In genomic region chr17:40879528-40879923, GRCm38 (mm10) we compare ENCODE assay signal across 9 mouse cellular contexts. TPM values are rescaled to one million over a fixed set of nuclear protein-coding genes. Genes with fewer than 3 reads are reported as not detected.
DNase-seq lines count a peak whose midpoint lies in the region; ATAC-seq and TF ChIP-seq lines count a peak whose summit lies in the region.
"Had no signal": no experiment of that assay in that cellular context is flagged by ENCODE, and none has a peak within 500 bp of the region (broad histone marks: within the 10 kb centered on the region; RNA-seq: fewer than 3 reads in every experiment).

No protein-coding gene starts in this region.

- no peak for DNase-seq in heart, adult 11 months
- no peak for DNase-seq in ES-E14 (ENCODE audit: low read depth, low spot score)
- DNase-seq in hindbrain, embryonic 11.5 days (ENCODE audit: low spot score), result no peak
- no peak for DNase-seq in left cerebral cortex, postnatal 14 days (ENCODE audit: low spot score in 2 of 2)
- DNase-seq in left cerebral cortex, adult 18-20 months (ENCODE audit: low spot score in 2 of 2), result no peak

- WGBS in heart, embryonic 12.5 days, result 3% methylated on average over 6 of the region's 6 CpGs
- 6% methylated on average over 6 of the region's 6 CpGs for WGBS in hindbrain, embryonic 11.5 days

- H3K36me3 ChIP-seq in heart, embryonic 12.5 days, result 0 out of 2 replicates have a peak, but pooled peaks cover 3% of the 10 kb centered on the region
- no peaks in the 10 kb centered on the region for H3K36me3 ChIP-seq in ES-E14 (ENCODE audit: control insufficient read depth, insufficient read depth, low read length, poor library complexity, severe bottlenecking)
- H3K36me3 ChIP-seq in hindbrain, embryonic 11.5 days (ENCODE audit: control insufficient read depth, insufficient read depth, low read length), result no peaks in the 10 kb centered on the region

- H3K27me3 ChIP-seq in heart, embryonic 12.5 days (replicated peaks), result no peaks in the 10 kb centered on the region
- H3K27me3 ChIP-seq in hindbrain, embryonic 11.5 days (ENCODE audit: control insufficient read depth, insufficient read depth, low read length), result no peaks in the 10 kb centered on the region

- peak overlapping the region; percentile 69 for H3K4me3 ChIP-seq in heart, embryonic 12.5 days
- peak overlapping the region; percentile 70 to 78 for H3K4me3 ChIP-seq in ES-E14 (ENCODE audit: insufficient read depth in 1 of 2, low read depth in 1 of 2, low read length in 2 of 2, poor library complexity in 1 of 2, severe bottlenecking in 1 of 2)
- H3K4me3 ChIP-seq in hindbrain, embryonic 11.5 days (ENCODE audit: low read depth, low read length), result peak overlapping the region; percentile 52

- H3K27ac ChIP-seq in heart, embryonic 12.5 days (ENCODE audit: poor library complexity, severe bottlenecking), result peak overlapping the region; percentile 77
- no peak overlapping the region for H3K27ac ChIP-seq in ES-E14 (ENCODE audit: insufficient read depth, low read depth, low read length, poor library complexity, severe bottlenecking)
- no peak overlapping the region for H3K27ac ChIP-seq in hindbrain, embryonic 11.5 days (ENCODE audit: low read depth, low read length)

- peak overlapping the region; percentile 79 for H3K9ac ChIP-seq in heart, embryonic 12.5 days
- peak overlapping the region; percentile 34; the same call in 1 of the 2 replicates for H3K9ac ChIP-seq in ES-E14 (ENCODE audit: insufficient read depth, low read depth, low read length, poor library complexity, severe bottlenecking)
- H3K9ac ChIP-seq in hindbrain, embryonic 11.5 days (ENCODE audit: low read depth, low read length), result peak overlapping the region; percentile 62

- in situ Hi-C loops in ES-E14 (cut with MboI; ENCODE audit: low sequenced_read_pairs in 2 of 2, unreplicated experiment in 2 of 2), result no loop called here

- peak overlapping the region; percentile 79 for H3K4me2 ChIP-seq in heart, embryonic 12.5 days
- H3K4me2 ChIP-seq in hindbrain, embryonic 11.5 days (replicated peaks; ENCODE audit: low read depth, low read length), result peak overlapping the region; percentile 89

- no peak for ATAC-seq in heart, embryonic 12.5 days (ENCODE audit: insufficient number of reproducible peaks, low FRiP score)
- no peak for ATAC-seq in hindbrain, embryonic 11.5 days (ENCODE audit: low FRiP score)
- peak; percentile 41 for ATAC-seq in megakaryocyte progenitor cell, adult 5-6 weeks (replicated peaks; ENCODE audit: poor library complexity)
- ATAC-seq in erythroid progenitor cell, adult 5-6 weeks (replicated peaks; ENCODE audit: low FRiP score, poor library complexity, severe bottlenecking), result no peak

- H3K4me1 ChIP-seq in heart, embryonic 12.5 days (replicated peaks), result peaks cover 16% of the 10 kb centered on the region
- H3K4me1 ChIP-seq in ES-E14 (ENCODE audit: control insufficient read depth in 2 of 2, insufficient read depth in 2 of 2, low read length in 2 of 2, poor library complexity in 1 of 2), result no peaks in the 10 kb centered on the region; a peak in 1 of 4 replicates
- no peaks in the 10 kb centered on the region for H3K4me1 ChIP-seq in hindbrain, embryonic 11.5 days (replicated peaks; ENCODE audit: control insufficient read depth, insufficient read depth, low read length)

- intact Hi-C loops in left cerebral cortex, postnatal 14 days (cut with DNase I), result no loop called here

- H3K9me3 ChIP-seq in heart, embryonic 12.5 days (replicated peaks), result no peaks in the 10 kb centered on the region
- no peaks in the 10 kb centered on the region for H3K9me3 ChIP-seq in ES-E14 (ENCODE audit: control insufficient read depth, insufficient read depth, low read depth, low read length)
- H3K9me3 ChIP-seq in hindbrain, embryonic 11.5 days (ENCODE audit: control insufficient read depth, low read length), result no peaks in the 10 kb centered on the region

TF ChIP-seq in ES-E14, 5 proteins besides CTCF, POLR2A, EP300 and RAD21:
- TF ChIP-seq ZNF384 (IDR thresholded peaks at IDR 0.05; ENCODE audit: low read depth, low read length), result no peak
- no peak for TF ChIP-seq HCFC1 (IDR thresholded peaks at IDR 0.05; ENCODE audit: borderline replicate concordance, insufficient read depth, low read length)
- no peak for TF ChIP-seq CHD2 (IDR thresholded peaks at IDR 0.05; ENCODE audit: low read depth, low read length)
- TF ChIP-seq ZC3H11A (IDR thresholded peaks at IDR 0.05; ENCODE audit: borderline replicate concordance, low read depth, low read length), result no peak
- TF ChIP-seq MAFK (IDR thresholded peaks at IDR 0.05; ENCODE audit: insufficient read depth, low read depth, low read length), result no peak

RNA-seq across cellular contexts. Expression of gene 9130008F23Rik, which starts 0.8 kb away (rescaled TPM):
- polyA plus RNA-seq in heart, embryonic 12.5 days (2016; fragmentation: Nextera tagmentation; extraction: Ambion mirVana), result 3.4 and 4.5 TPM in 2 replicates
- total RNA-seq in ES-E14 (2012; rRNA removed), result 1.4 and 3.5 TPM in 2 replicates
- 0.90 and 1.7 TPM in 2 replicates for polyA plus RNA-seq in hindbrain, embryonic 11.5 days (2014; fragmentation: Nextera tagmentation; extraction: Ambion mirVana)
- total RNA-seq in megakaryocyte progenitor cell, adult 5-6 weeks (2015), result 0.94 and 1.2 TPM in 2 replicates
- 3.2 and 6.0 TPM in 2 replicates for total RNA-seq in megakaryocyte progenitor cell, adult 5-6 weeks (2017)
- total RNA-seq in erythroid progenitor cell, adult 5-6 weeks (2015; ENCODE audit: low replicate concordance), result not detected in 2 replicates
- not detected in 2 replicates for total RNA-seq in erythroid progenitor cell, adult 5-6 weeks (2017; ENCODE audit: low replicate concordance)
- total RNA-seq in left cerebral cortex, postnatal 14 days (2021), result under 1 TPM; 0.26 to 0.34 TPM
- total RNA-seq in left cerebral cortex, adult 18-20 months (2021), result not detected

RNA-seq across cellular contexts. Expression of gene Glyatl3, which starts 34.6 kb away (rescaled TPM):
- polyA plus RNA-seq in heart, embryonic 12.5 days (2016; fragmentation: Nextera tagmentation; extraction: Ambion mirVana), result not detected in 2 replicates
- not detected in 2 replicates for total RNA-seq in ES-E14 (2012; rRNA removed)
- polyA plus RNA-seq in hindbrain, embryonic 11.5 days (2014; fragmentation: Nextera tagmentation; extraction: Ambion mirVana), result not detected in 2 replicates
- total RNA-seq in megakaryocyte progenitor cell, adult 5-6 weeks (2015), result not detected in 2 replicates
- not detected in 2 replicates for total RNA-seq in megakaryocyte progenitor cell, adult 5-6 weeks (2017)
- not detected in 2 replicates for total RNA-seq in erythroid progenitor cell, adult 5-6 weeks (2015; ENCODE audit: low replicate concordance)
- total RNA-seq in erythroid progenitor cell, adult 5-6 weeks (2017; ENCODE audit: low replicate concordance), result not detected in 2 replicates
- not detected for total RNA-seq in left cerebral cortex, postnatal 14 days (2021)
- not detected for total RNA-seq in left cerebral cortex, adult 18-20 months (2021)
- polyA plus RNA-seq: gonadal fat pad, adult 2 months had no signal

RNA-seq across cellular contexts. Expression of gene Mut, which starts 55.0 kb away (rescaled TPM):
- polyA plus RNA-seq in heart, embryonic 12.5 days (2016; fragmentation: Nextera tagmentation; extraction: Ambion mirVana), result 40.4 and 43.6 TPM in 2 replicates
- total RNA-seq in ES-E14 (2012; rRNA removed), result 58.0 and 76.3 TPM in 2 replicates
- 29.4 and 33.0 TPM in 2 replicates for polyA plus RNA-seq in hindbrain, embryonic 11.5 days (2014; fragmentation: Nextera tagmentation; extraction: Ambion mirVana)
- total RNA-seq in megakaryocyte progenitor cell, adult 5-6 weeks (2015), result 20.8 and 22.2 TPM in 2 replicates
- total RNA-seq in megakaryocyte progenitor cell, adult 5-6 weeks (2017), result 26.7 and 33.2 TPM in 2 replicates
- total RNA-seq in erythroid progenitor cell, adult 5-6 weeks (2015; ENCODE audit: low replicate concordance), result 6.3 and 9.0 TPM in 2 replicates
- total RNA-seq in erythroid progenitor cell, adult 5-6 weeks (2017; ENCODE audit: low replicate concordance), result 11.3 and 11.4 TPM in 2 replicates
- total RNA-seq in left cerebral cortex, postnatal 14 days (2021), result 10 to 100 TPM; 40.5 to 41.1 TPM
- total RNA-seq in left cerebral cortex, adult 18-20 months (2021), result 10 to 100 TPM; 38.8 to 42.1 TPM

RNA-seq across cellular contexts. Expression of gene Cenpq, which starts 55.3 kb away (rescaled TPM):
- polyA plus RNA-seq in heart, embryonic 12.5 days (2016; fragmentation: Nextera tagmentation; extraction: Ambion mirVana), result 17.0 and 20.2 TPM in 2 replicates
- total RNA-seq in ES-E14 (2012; rRNA removed), result 11.8 and 13.7 TPM in 2 replicates
- polyA plus RNA-seq in hindbrain, embryonic 11.5 days (2014; fragmentation: Nextera tagmentation; extraction: Ambion mirVana), result 31.0 and 35.2 TPM in 2 replicates
- 49.8 and 51.9 TPM in 2 replicates for total RNA-seq in megakaryocyte progenitor cell, adult 5-6 weeks (2015)
- total RNA-seq in megakaryocyte progenitor cell, adult 5-6 weeks (2017), result 53.6 and 56.3 TPM in 2 replicates
- 49.7 and 60.8 TPM in 2 replicates for total RNA-seq in erythroid progenitor cell, adult 5-6 weeks (2015; ENCODE audit: low replicate concordance)
- total RNA-seq in erythroid progenitor cell, adult 5-6 weeks (2017; ENCODE audit: low replicate concordance), result 59.7 and 69.2 TPM in 2 replicates
- 1 to 10 TPM; 4.9 to 6.0 TPM for total RNA-seq in left cerebral cortex, postnatal 14 days (2021)
- total RNA-seq in left cerebral cortex, adult 18-20 months (2021), result 1 to 10 TPM; 3.3 to 3.9 TPM
